Mouse (Mus musculus): ENCODE data around the gene Zfp91. TPM values are rescaled to one million over a fixed set of nuclear protein-coding genes. Genes with fewer than 3 reads are reported as not detected.

Zfp91 gene
- polyA plus RNA-seq, 1 experiment from 2014 or later, result 12.9 TPM

DNA sequence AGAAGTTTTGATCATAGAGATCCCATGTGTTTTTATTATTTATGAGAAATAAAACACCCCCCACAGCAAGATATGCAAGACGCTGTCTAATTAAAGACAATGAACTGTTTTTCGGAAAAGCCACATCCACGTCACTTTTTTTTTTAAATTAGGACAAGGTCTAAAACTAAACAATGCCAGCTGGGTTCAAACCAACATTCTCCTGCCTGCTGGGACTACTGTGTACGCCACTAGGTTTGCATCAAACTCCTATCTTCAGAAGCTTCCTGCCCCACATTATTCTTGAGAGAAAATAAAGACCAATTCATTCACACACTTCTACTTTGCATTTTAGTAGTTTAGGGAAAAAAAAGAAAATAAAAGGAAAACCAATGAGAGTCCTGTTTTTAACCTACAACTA is 8.2 kb downstream of the Zfp91 start:
- H3K27me3 ChIP-seq (replicated peaks), result no peaks in the 10 kb centered on the region
- 0 out of 2 replicates have a peak overlapping the region, but pooled peaks have one; percentile 5 for H3K27ac ChIP-seq (replicated peaks)
- H3K4me3 ChIP-seq (replicated peaks), result no peak overlapping the region
- no peak for ATAC-seq (ENCODE audit: low FRiP score)
- H3K36me3 ChIP-seq, result no peaks in the 10 kb centered on the region
- no peak overlapping the region for H3K4me2 ChIP-seq
- 74% methylated on average over 4 of the region's 4 CpGs for WGBS
- H3K9ac ChIP-seq (replicated peaks), result no peak overlapping the region
- peaks cover 15% of the 10 kb centered on the region for H3K4me1 ChIP-seq
- H3K9me3 ChIP-seq (replicated peaks), result no peaks in the 10 kb centered on the region

DNA sequence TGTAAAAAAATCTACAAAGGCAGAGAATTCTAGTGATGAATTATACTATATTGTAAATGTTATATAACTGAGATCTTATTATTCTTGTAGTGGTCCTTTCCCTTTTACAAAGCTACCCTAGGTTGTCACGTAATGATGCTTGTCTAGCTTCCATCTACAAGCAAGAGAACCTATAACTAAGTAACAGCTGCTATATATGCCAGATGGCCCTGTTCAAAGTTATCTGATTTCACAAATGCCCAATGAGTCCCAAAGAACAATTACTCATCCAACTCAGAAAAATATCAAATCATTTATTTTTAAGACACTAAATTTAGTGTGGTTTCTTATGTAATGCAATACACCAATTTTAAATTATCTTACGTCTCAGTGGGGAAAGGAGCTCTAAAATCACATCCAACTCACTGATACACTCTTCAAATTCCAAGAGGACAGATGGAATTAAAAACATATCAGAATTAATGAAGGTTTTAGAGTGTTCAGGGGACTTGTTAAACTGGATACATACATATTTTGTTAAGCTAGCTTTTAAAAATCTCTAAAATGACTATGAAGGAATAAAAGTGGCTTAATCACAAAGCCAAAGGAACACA is 9.0 kb downstream of the Zfp91 start:
- 78% methylated on average over 2 of the region's 2 CpGs for WGBS
- no peaks in the 10 kb centered on the region for H3K36me3 ChIP-seq
- H3K4me3 ChIP-seq (replicated peaks), result no peak overlapping the region
- H3K9me3 ChIP-seq (replicated peaks), result no peaks in the 10 kb centered on the region
- H3K27me3 ChIP-seq (replicated peaks), result no peaks in the 10 kb centered on the region
- ATAC-seq (ENCODE audit: low FRiP score), result no peak
- 0 out of 2 replicates have a peak overlapping the region, but pooled peaks have one; percentile 5 for H3K27ac ChIP-seq (replicated peaks)
- H3K4me1 ChIP-seq, result peaks cover 12% of the 10 kb centered on the region
- H3K4me2 ChIP-seq, result no peak overlapping the region
- H3K9ac ChIP-seq (replicated peaks), result no peak overlapping the region

DNA sequence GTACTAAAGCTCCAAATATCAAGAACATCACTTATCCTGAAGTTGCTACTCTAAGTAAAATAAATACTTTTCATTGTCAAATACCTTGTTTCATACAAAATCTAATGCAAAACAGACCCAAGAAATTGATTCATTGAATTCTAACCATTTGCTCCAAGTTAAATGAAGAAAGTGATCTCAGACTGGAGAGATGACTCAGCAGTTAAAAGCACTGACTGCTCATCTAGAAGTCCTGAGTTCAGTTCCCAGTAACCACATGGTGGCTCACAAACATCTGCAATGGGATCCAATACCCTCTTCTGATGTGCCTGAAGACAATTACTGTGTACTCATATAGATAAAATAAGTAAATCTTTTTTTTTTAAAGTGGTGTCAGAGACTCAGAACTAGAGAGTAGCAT is 15.5 kb downstream of the Zfp91 start:
- H3K9me3 ChIP-seq (replicated peaks), result no peaks in the 10 kb centered on the region
- ATAC-seq (ENCODE audit: low FRiP score), result no peak
- H3K27me3 ChIP-seq (replicated peaks), result no peaks in the 10 kb centered on the region
- H3K4me1 ChIP-seq, result no peaks in the 10 kb centered on the region
- peaks cover 14% of the 10 kb centered on the region for H3K36me3 ChIP-seq
- no peak overlapping the region for H3K27ac ChIP-seq (replicated peaks)
- no peak overlapping the region for H3K9ac ChIP-seq (replicated peaks)
- H3K4me2 ChIP-seq, result no peak overlapping the region
- no peak overlapping the region for H3K4me3 ChIP-seq (replicated peaks)

DNA sequence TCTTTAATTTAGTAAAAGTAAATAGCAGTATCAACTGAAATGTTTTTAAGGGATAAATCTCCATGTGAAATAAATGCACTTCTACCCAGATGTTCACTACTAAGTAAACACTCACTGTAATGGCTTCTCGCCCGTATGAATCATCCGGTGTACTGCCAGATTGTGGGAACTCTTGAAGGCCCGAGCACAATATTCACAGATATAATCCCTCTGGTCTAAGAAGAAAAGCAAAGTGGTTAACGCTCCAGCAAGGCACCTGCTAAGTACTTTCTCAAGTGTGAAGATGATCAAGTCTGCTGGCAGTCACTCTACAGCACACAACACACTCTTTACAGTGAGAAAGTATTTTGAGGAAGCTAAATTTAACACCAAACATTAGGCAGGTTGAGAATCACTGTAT is 25.0 kb downstream of the Zfp91 start:
- Histone ChIP-seq H3K4me1 (no peaks in the 10 kb centered on the region), H3K9me3 (replicated peaks) (no peaks in the 10 kb centered on the region), H3K27me3 (replicated peaks) (no peaks in the 10 kb centered on the region), H3K36me3 (peaks cover 28% of the 10 kb centered on the region), H3K9ac (replicated peaks) (no peak overlapping the region), H3K27ac (replicated peaks) (no peak overlapping the region), H3K4me3 (replicated peaks) (no peak overlapping the region), H3K4me2 (no peak overlapping the region)
- ATAC-seq (ENCODE audit: low FRiP score), result no peak
- WGBS, result 89% methylated on average over 5 of the region's 5 CpGs

DNA sequence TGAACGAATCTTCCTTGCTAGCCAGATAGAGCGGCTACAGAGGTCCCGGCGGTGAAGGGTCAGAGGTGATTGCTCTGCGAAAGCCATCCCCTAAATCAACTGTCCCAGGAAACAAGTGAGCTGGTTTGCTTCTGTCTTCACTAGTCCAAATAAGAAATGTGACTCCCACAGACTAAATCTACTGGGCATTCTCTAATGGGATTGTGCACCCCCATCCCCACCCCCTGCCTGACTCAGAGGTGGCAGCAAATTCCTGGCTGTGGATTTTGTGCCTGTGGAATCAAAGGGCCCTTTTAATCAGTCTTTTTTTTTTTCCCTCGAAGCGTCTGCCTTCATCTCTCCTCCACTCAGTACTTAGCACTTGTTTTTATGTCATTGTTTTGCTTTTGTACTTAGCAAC is 30.6 kb downstream of the Zfp91 start, which contains the start of gene Cntf:
Cntf (minus strand) TSS at position 325 of the 400 bp plus-strand sequence.
- Histone ChIP-seq H3K4me2 (no peak within 1 kb of the TSS), H3K36me3 (peaks cover 39% of the 10 kb centered on the region)
- ATAC-seq (ENCODE audit: low FRiP score), result no peak

DNA sequence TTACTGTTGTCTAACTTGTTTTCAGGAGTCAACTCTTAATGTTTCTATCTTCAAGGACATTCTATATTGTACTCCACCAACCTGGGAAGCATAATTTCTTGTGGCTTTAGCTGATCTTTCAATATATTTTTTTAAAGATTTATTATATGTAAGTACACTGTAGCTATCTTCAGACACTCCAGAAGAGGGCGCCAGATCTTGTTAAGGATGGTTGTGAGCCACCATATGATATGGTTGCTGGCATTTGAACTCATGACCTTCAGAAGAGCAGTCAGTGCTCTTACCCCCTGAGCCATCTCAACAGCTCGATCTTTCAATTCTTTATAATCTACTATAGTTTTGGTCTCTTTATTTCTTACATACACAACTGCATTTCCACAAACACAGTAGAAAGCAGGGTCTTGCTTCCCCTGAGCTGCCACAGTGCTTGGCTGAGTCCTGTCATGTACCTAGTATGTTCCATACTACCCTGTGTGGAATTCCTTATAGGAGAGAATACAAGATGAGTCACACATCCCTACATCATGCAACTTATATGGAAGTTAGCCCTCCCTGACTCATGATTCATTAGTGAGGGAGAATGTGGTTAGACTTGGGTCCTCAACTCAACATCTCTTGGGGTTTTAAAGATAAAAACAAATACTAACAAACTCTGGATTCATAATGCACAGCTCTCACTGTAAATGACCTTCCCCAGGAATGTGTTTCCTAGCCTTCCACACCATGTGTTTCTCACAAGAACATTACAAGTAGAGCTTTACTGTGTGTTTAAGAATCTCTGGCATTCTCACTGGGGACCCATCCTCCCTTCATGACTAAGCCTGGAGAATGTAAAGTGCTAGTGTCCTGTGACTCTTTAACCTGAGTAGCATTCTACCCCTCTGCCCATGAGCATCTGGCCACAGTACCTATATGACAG is 33.5 kb downstream of the Zfp91 start:
- H3K9me3 ChIP-seq (replicated peaks), result no peaks in the 10 kb centered on the region
- no peak overlapping the region for H3K4me2 ChIP-seq
- H3K27me3 ChIP-seq (replicated peaks), result no peaks in the 10 kb centered on the region
- no peak overlapping the region for H3K4me3 ChIP-seq (replicated peaks)
- no peak overlapping the region for H3K27ac ChIP-seq (replicated peaks)
- no peaks in the 10 kb centered on the region for H3K4me1 ChIP-seq
- H3K36me3 ChIP-seq, result peaks cover 22% of the 10 kb centered on the region
- ATAC-seq (ENCODE audit: low FRiP score), result no peak
- 57% methylated on average over 2 of the region's 2 CpGs for WGBS
- no peak overlapping the region for H3K9ac ChIP-seq (replicated peaks)

More for the DNA sequence above, 30.6 kb downstream of the Zfp91 start, which contains the start of gene Cntf:
- Histone ChIP-seq H3K9ac (replicated peaks) (no peak within 1 kb of the TSS), H3K27ac (replicated peaks) (no peak within 1 kb of the TSS), H3K27me3 (replicated peaks) (no peaks in the 10 kb centered on the region), H3K9me3 (replicated peaks) (no peaks in the 10 kb centered on the region), H3K4me3 (replicated peaks) (no peak within 1 kb of the TSS), H3K4me1 (no peaks in the 10 kb centered on the region)
- 24% methylated on average over 7 of the region's 7 CpGs for WGBS

- ATAC-seq (ENCODE audit: low FRiP score), result no peak
- Histone ChIP-seq H3K4me2 (no peak overlapping the region), H3K36me3 (peaks cover 22% of the 10 kb centered on the region), H3K9me3 (replicated peaks) (no peaks in the 10 kb centered on the region), H3K27ac (replicated peaks) (no peak overlapping the region), H3K27me3 (replicated peaks) (no peaks in the 10 kb centered on the region), H3K4me3 (replicated peaks) (no peak overlapping the region), H3K4me1 (no peaks in the 10 kb centered on the region), H3K9ac (replicated peaks) (no peak overlapping the region)
- WGBS, result 66% methylated on average over 2 of the region's 2 CpGs
Measured at GRCm38 (mm10) chr19:12759656-12760055, 36.3 kb downstream of the Zfp91 start.

DNA sequence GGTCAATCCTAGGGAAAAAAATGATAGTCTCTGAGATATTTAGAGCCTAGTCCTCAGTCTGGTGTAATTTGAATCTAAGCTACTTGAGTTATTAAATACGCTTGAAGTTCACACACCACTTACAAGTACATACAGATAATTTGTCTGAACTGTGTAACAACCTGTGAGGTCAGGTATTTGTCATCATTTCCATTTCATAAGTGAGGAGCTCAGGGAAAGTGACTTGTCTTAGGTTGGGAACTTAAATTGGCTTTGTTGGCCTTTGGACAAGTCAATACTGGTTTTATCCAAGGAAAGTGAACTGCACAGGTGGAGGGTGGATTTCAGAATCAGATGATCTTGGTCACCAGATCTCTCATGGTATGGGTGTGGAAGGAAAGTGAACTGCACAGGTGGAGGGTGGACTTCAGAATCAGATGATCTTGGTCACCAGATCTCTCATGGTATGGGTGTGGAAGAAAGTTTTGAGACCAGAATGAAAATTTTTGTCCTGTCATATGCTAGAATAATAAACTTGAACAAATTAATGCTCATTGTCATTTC is 36.9 kb downstream of the Zfp91 start:
- no peak for ATAC-seq (ENCODE audit: low FRiP score)
- WGBS, result 92% methylated on average over 1 of the region's 1 CpGs
- Histone ChIP-seq H3K36me3 (peaks cover 17% of the 10 kb centered on the region), H3K4me3 (replicated peaks) (no peak overlapping the region), H3K27ac (replicated peaks) (no peak overlapping the region), H3K4me1 (no peaks in the 10 kb centered on the region), H3K9ac (replicated peaks) (no peak overlapping the region), H3K4me2 (no peak overlapping the region), H3K9me3 (replicated peaks) (no peaks in the 10 kb centered on the region), H3K27me3 (replicated peaks) (no peaks in the 10 kb centered on the region)

- Histone ChIP-seq H3K27ac (replicated peaks) (no peak overlapping the region), H3K4me3 (replicated peaks) (no peak overlapping the region), H3K4me1 (no peaks in the 10 kb centered on the region), H3K27me3 (replicated peaks) (no peaks in the 10 kb centered on the region), H3K4me2 (no peak overlapping the region), H3K9me3 (replicated peaks) (no peaks in the 10 kb centered on the region), H3K36me3 (no peaks in the 10 kb centered on the region), H3K9ac (replicated peaks) (no peak overlapping the region)
- ATAC-seq (ENCODE audit: low FRiP score), result no peak
- WGBS, result 88% methylated on average over 3 of the region's 3 CpGs
Measured at GRCm38 (mm10) chr19:12756286-12756685, 39.6 kb downstream of the Zfp91 start.

- WGBS, result 89% methylated on average over 2 of the region's 2 CpGs
- H3K9me3 ChIP-seq (replicated peaks), result no peaks in the 10 kb centered on the region
- no peak for ATAC-seq (ENCODE audit: low FRiP score)
- no peak overlapping the region for H3K4me3 ChIP-seq (replicated peaks)
- no peaks in the 10 kb centered on the region for H3K27me3 ChIP-seq (replicated peaks)
- no peak overlapping the region for H3K27ac ChIP-seq (replicated peaks)
- no peak overlapping the region for H3K4me2 ChIP-seq
- no peaks in the 10 kb centered on the region for H3K36me3 ChIP-seq
- no peaks in the 10 kb centered on the region for H3K4me1 ChIP-seq
- no peak overlapping the region for H3K9ac ChIP-seq (replicated peaks)
Measured at GRCm38 (mm10) chr19:12731950-12732349, 64.0 kb downstream of the Zfp91 start.

- Histone ChIP-seq H3K4me3 (replicated peaks) (no peak overlapping the region), H3K27me3 (replicated peaks) (no peaks in the 10 kb centered on the region), H3K27ac (replicated peaks) (no peak overlapping the region), H3K4me2 (no peak overlapping the region), H3K9me3 (replicated peaks) (no peaks in the 10 kb centered on the region), H3K36me3 (no peaks in the 10 kb centered on the region), H3K4me1 (no peaks in the 10 kb centered on the region), H3K9ac (replicated peaks) (no peak overlapping the region)
- WGBS, result 44% methylated on average over 1 of the region's 1 CpGs
- ATAC-seq (ENCODE audit: low FRiP score), result no peak
Measured at GRCm38 (mm10) chr19:12731036-12731435, 64.9 kb downstream of the Zfp91 start.

DNA sequence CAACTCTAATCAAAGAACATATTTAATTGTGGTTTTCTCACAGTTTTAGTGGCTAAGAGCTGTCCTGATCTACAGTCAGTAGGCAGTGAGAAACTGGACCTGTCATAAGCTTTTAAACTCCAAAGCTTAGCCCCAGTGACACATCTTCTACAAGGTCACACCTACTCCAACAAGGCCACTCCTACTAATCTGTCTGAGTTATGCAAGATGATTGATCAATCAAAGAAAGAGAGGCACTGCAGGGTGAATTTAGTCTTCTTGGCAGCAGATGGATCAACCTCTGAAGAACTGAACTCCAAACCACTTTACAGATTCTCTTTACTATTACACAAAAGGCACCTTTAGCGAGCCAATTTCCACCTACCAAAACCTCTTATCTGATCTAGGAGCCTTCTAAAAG is 70.1 kb downstream of the Zfp91 start:
- 79% methylated on average over 1 of the region's 1 CpGs for WGBS
- Histone ChIP-seq H3K4me1 (no peaks in the 10 kb centered on the region), H3K36me3 (no peaks in the 10 kb centered on the region), H3K4me2 (no peak overlapping the region), H3K4me3 (replicated peaks) (no peak overlapping the region), H3K9ac (replicated peaks) (no peak overlapping the region), H3K27ac (replicated peaks) (no peak overlapping the region), H3K27me3 (replicated peaks) (no peaks in the 10 kb centered on the region), H3K9me3 (replicated peaks) (no peaks in the 10 kb centered on the region)
- ATAC-seq (ENCODE audit: low FRiP score), result no peak
